ENCODE assay signal across 10 mouse cellular contexts in genomic region chr3:105717856-105718555, GRCm38 (mm10). TPM values are rescaled to one million over a fixed set of nuclear protein-coding genes. Genes with fewer than 3 reads are reported as not detected.
DNase-seq lines count a peak whose midpoint lies in the region; ATAC-seq and TF ChIP-seq lines count a peak whose summit lies in the region.
"Had no signal": no experiment of that assay in that cellular context is flagged by ENCODE, and none has a peak within 500 bp of the region (broad histone marks: within the 10 kb centered on the region; RNA-seq: fewer than 3 reads in every experiment).

No protein-coding gene starts in this region.

- no peaks in the 10 kb centered on the region for H3K36me3 ChIP-seq in kidney, embryonic 16.5 days (ENCODE audit: insufficient read depth, low read length)
- no peaks in the 10 kb centered on the region for H3K36me3 ChIP-seq in myocyte (ENCODE audit: control insufficient read depth, insufficient read depth)

- no peak overlapping the region for H3K9ac ChIP-seq in kidney, embryonic 16.5 days (replicated peaks; ENCODE audit: low read length)

- 46% methylated on average over 11 of the region's 11 CpGs for WGBS in kidney, embryonic 16.5 days

- TF ChIP-seq POLR2A in myocyte (IDR thresholded peaks at IDR 0.05; ENCODE audit: insufficient read length, low read depth) = peak; percentile 28

- DNase-seq in kidney, adult 9 months = no peak
- DNase-seq in embryo, embryonic 10 days (ENCODE audit: low spot score) = peak; percentile 31
- DNase-seq in forelimb bud, embryonic 11.5 days (ENCODE audit: low read depth, low spot score) = peak; percentile 24
- no peak for DNase-seq in adrenal gland, adult 2 months
- DNase-seq in yolk sac, embryonic 10.5 days (ENCODE audit: low spot score) = no peak
- DNase-seq in spleen, adult 18-20 months = no peak
- DNase-seq: thymus, postnatal 36 days had no signal

- no peak overlapping the region for H3K4me3 ChIP-seq in kidney, embryonic 16.5 days (ENCODE audit: low read length)
- H3K4me3 ChIP-seq in myocyte = no peak overlapping the region

- H3K4me2 ChIP-seq in kidney, embryonic 16.5 days (replicated peaks; ENCODE audit: low read depth, low read length) = no peak overlapping the region
- no peak overlapping the region for H3K4me2 ChIP-seq in myocyte (ENCODE audit: low read depth)

- no peak overlapping the region for H3K27ac ChIP-seq in kidney, embryonic 16.5 days (ENCODE audit: low read length)

- H3K27me3 ChIP-seq in kidney, embryonic 16.5 days (ENCODE audit: insufficient read depth, low read length) = no peaks in the 10 kb centered on the region
- no peaks in the 10 kb centered on the region for H3K27me3 ChIP-seq in myocyte (ENCODE audit: control insufficient read depth, insufficient read depth, insufficient read length)

- no peaks in the 10 kb centered on the region for H3K9me3 ChIP-seq in kidney, embryonic 16.5 days (ENCODE audit: low read length)
- H3K9me3 ChIP-seq: G1E had no signal

- peak; percentile 69 for ATAC-seq in kidney, embryonic 16.5 days (ENCODE audit: low FRiP score, low TSS enrichment)

- no peaks in the 10 kb centered on the region for H3K79me2 ChIP-seq in myocyte (ENCODE audit: control insufficient read depth, insufficient read depth)

- H3K4me1 ChIP-seq in kidney, embryonic 16.5 days (ENCODE audit: insufficient read depth, low read length) = peaks cover 24% of the 10 kb centered on the region

- H3ac ChIP-seq in myocyte (ENCODE audit: control insufficient read depth, insufficient read length) = no peak overlapping the region

TF ChIP-seq in myocyte, 11 proteins besides CTCF, POLR2A, EP300 and RAD21:
- TF ChIP-seq POLR2AphosphoS2 (IDR thresholded peaks at IDR 0.05; ENCODE audit: insufficient read length, low read depth) (peak; percentile 25), CEBPB (IDR thresholded peaks at IDR 0.05; ENCODE audit: insufficient read depth, poor library complexity, severe bottlenecking) (no peak), MYOD1 (IDR thresholded peaks at IDR 0.05; ENCODE audit: control insufficient read depth in 1 of 3, insufficient read length in 2 of 3, low read depth in 2 of 3) (peak in 1 of 3 experiments; percentile 2)

RNA-seq across cellular contexts. Expression of gene Inka2, which starts 13.6 kb away (rescaled TPM):
- 1.3 and 1.5 TPM in 2 replicates for polyA plus RNA-seq in kidney, embryonic 16.5 days (2015; fragmentation: Nextera tagmentation; extraction: Ambion mirVana)
- 5.1 TPM for polyA plus RNA-seq in myocyte (2012; fragmentation: generic; extraction: Trizol)
- total RNA-seq in adrenal gland, adult 2 months (2021) = 1 to 10 TPM; 1.3 to 3.6 TPM
- 0.54 and 0.91 TPM in 2 replicates for polyA plus RNA-seq in adrenal gland, adult 2 months (2012; rRNA removed)

RNA-seq across cellular contexts. Expression of gene Ddx20, which starts 30.6 kb away (rescaled TPM):
- 37.9 and 39.3 TPM in 2 replicates for polyA plus RNA-seq in kidney, embryonic 16.5 days (2015; fragmentation: Nextera tagmentation; extraction: Ambion mirVana)
- polyA plus RNA-seq in myocyte (2012; fragmentation: generic; extraction: Trizol) = 7.5 TPM
- 10 to 100 TPM; 16.9 to 17.0 TPM for total RNA-seq in adrenal gland, adult 2 months (2021)
- 25.4 and 26.4 TPM in 2 replicates for polyA plus RNA-seq in adrenal gland, adult 2 months (2012; rRNA removed)

Comparison
In these comparisons a context has a peak if more than half of its experiments do, and no peak if none do; other contexts are left out.
1. DNase-seq: peak in embryo, embryonic 10 days (single experiment) and forelimb bud, embryonic 11.5 days (single experiment); none in kidney, adult 9 months (single experiment), adrenal gland, adult 2 months (single experiment), yolk sac, embryonic 10.5 days (single experiment) and spleen, adult 18-20 months (0 of 2).